Mouse (Mus musculus) hindbrain, embryonic 10.5 days (tissue): ENCODE measurements around the gene Sdhaf2. TPM values are rescaled to one million over a fixed set of nuclear protein-coding genes. Genes with fewer than 3 reads are reported as not detected.

ENCODE experiments used
- DNase-seq: peaks from one replicate; pipeline ENCODE4 v3.0.0-alpha.2; 2017; ENCODE audit warnings: low spot score
- H3K27ac ChIP-seq: fragments of 300-500 bp; sonication (generic); 2 replicates; pipeline ENCODE4 v1.5.1; 2016; ENCODE audit warnings: mild to moderate bottlenecking, moderate library complexity
- H3K27me3 ChIP-seq: fragments of 300-500 bp; sonication (generic); 2 replicates; pipeline ENCODE4 v1.6.1; 2016; ENCODE audit warnings: mild to moderate bottlenecking; ENCODE audit not compliant: poor library complexity, insufficient read depth, severe bottlenecking
- H3K36me3 ChIP-seq: fragments of 300-500 bp; sonication (generic); 2 replicates; pipeline ENCODE4 v1.6.1; 2016; ENCODE audit warnings: mild to moderate bottlenecking, moderate library complexity
- H3K4me1 ChIP-seq: fragments of 300-500 bp; sonication (generic); replicated peaks from 2 replicates; pipeline ENCODE4 v1.6.1; 2016; ENCODE audit warnings: mild to moderate bottlenecking
- H3K4me3 ChIP-seq: fragments of 300-500 bp; sonication (generic); 2 replicates; pipeline ENCODE4 v1.5.1; 2016; ENCODE audit warnings: mild to moderate bottlenecking, moderate library complexity
- H3K9me3 ChIP-seq: fragments of 300-500 bp; sonication (generic); 2 replicates; pipeline ENCODE4 v1.6.1; 2016; ENCODE audit warnings: mild to moderate bottlenecking, moderate library complexity
- WGBS: fragments of 180-500 bp; shearing (Covaris S2); methylation state at CpG from one replicate; pipeline ENCODE4 v1.1.7; 2016; 5-methylcytosine and 5-hydroxymethylcytosine counted together
- polyA plus RNA-seq: library from polyadenylated mRNA; unstranded; fragments of >200 nt; fragmentation: Nextera tagmentation; extraction: Ambion mirVana; gene quantifications from 2 replicates; pipeline ENCODE4 v1.2.1, GENCODE M21; 2016

Sdhaf2 gene
- polyA plus RNA-seq, 1 experiment from 2014 or later, result 62.4 TPM

DNA sequence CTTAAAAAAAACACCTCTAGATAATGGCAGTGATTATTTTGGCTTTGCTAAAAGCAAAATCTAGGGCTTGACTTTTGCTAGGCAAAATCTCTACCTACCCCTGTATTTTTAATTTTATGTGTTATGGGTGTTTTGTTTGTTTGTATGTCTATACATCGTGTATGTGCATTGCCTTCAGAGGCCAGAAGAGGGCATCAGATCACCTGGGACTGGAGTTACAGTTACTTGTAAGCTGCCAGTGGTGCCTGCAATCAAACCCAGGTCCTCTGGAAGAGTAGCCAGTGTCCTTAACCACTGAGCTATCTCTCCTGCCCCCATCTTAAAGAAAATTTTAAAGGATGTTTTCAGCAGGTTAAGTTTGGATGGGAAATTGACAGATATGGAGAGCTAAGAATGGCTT, 4.1 kb upstream of the Sdhaf2 start:
- H3K9me3 ChIP-seq, result no peaks in the 10 kb centered on the region
- peaks cover 20% of the 10 kb centered on the region for H3K4me1 ChIP-seq
- H3K36me3 ChIP-seq, result peaks cover 82% of the 10 kb centered on the region
- no peak for DNase-seq
- 96% methylated on average over 1 of the region's 1 CpGs for WGBS
- H3K4me3 ChIP-seq, result no peak overlapping the region
- H3K27ac ChIP-seq, result no peak overlapping the region
- no peaks in the 10 kb centered on the region for H3K27me3 ChIP-seq

DNA sequence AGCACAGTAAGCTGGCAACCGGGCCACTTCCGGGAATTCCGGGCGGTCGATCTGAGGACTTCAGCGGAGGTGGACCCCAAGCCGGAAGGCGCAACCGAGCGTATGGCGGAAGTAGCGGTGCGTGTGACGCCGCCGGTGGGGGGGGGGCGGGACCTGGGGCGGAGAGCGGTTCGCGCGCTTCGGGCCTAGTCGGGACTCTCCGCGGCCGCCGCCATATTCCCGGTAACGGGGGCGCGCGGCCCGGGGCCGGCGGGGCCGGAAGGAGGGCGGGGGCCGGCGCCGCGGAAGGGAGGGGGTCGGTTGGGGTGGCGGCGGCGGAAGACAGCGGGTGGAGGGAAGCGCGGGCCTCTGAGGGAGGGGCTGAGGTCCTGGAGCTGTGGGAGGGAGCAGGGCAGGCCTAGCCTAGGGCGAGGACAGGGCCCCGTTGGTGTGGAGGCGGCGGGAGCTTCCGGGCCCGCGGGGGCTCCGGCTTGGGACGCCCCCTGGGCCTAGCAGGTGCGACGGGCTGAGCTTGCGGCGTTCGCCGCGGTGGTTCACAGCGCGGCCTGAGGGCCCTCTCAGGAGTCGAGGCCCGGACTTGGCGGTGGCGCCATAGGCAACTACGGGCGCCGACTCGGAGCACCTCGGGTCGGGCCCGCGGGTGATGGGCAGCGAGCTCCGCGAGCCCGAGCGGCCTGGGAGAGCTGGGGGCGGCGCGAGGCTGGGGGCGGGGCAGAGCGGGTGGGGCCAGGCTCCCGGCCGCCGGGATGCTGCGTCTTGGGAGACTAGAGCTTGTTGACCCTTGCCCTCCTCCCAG, 638 bp downstream of the Sdhaf2 start, which contains the start of gene Cpsf7:
Gene Cpsf7 (plus strand): TSS at position 161 of the 796 bp plus-strand sequence.
- WGBS, result under 1% methylated on average over 85 of the region's 93 CpGs
- Histone ChIP-seq H3K4me3 (peak within 1 kb of the TSS; percentile 96), H3K27ac (peak within 1 kb of the TSS; percentile 100), H3K36me3 (peaks cover 37% of the 10 kb centered on the region), H3K9me3 (no peaks in the 10 kb centered on the region), H3K27me3 (no peaks in the 10 kb centered on the region), H3K4me1 (peaks cover 40% of the 10 kb centered on the region)
- peak; percentile 93 for DNase-seq

DNA sequence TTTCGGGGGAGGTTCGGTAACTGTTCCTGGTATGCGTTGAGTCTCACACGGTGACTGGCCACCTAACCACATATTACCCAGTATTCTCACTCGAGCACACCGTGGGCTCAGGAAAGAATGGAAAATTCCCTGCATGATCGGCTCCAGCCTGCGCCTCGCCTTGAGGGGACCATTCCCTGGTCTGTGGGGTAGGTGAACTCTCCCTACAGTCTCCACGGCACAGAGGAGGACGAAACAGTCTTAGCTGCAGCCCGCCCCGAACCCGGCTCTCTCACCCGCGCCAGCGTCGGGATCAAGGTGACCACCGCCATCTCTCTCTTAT, 1.2 kb downstream of the Sdhaf2 start:
- H3K4me1 ChIP-seq, result peaks cover 40% of the 10 kb centered on the region
- WGBS, result 1% methylated on average over 19 of the region's 19 CpGs
- peak overlapping the region; percentile 96 for H3K4me3 ChIP-seq
- DNase-seq, result no peak
- H3K36me3 ChIP-seq, result peaks cover 31% of the 10 kb centered on the region
- no peaks in the 10 kb centered on the region for H3K9me3 ChIP-seq
- H3K27me3 ChIP-seq, result no peaks in the 10 kb centered on the region
- peak overlapping the region; percentile 100 for H3K27ac ChIP-seq

DNA sequence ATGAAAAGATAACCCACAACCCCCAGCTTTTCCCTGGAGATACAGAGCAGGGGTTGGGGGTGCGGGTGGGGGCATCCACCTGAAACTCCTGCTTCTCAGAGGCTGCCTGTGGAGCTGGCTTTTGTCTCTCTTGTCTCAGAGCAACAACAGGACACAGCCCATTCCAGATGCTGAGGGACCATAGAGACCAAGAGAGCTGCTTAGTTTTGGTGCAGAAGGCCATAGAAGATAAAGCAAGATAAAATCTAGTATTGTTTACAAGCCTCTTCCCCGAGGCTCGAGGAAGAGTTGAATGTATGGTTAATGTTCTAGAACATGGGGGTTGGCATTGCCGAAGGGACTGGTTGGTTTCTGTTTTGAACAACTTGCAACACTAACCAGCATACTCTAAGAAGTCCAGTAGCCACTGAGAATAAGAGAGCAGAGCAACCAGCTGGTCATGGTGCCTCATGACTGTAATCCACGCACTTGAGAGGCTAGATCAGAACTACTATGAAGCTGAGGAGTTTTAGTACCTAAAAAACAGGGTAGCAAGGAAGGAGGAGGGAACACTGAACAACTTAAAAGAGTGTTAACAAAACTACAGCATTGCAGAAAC, 2.4 kb downstream of the Sdhaf2 start:
- H3K9me3 ChIP-seq, result no peaks in the 10 kb centered on the region
- H3K27me3 ChIP-seq, result no peaks in the 10 kb centered on the region
- H3K4me3 ChIP-seq, result peak overlapping the region; percentile 96
- peaks cover 20% of the 10 kb centered on the region for H3K36me3 ChIP-seq
- 89% methylated on average over 5 of the region's 5 CpGs for WGBS
- H3K27ac ChIP-seq, result no peak overlapping the region
- H3K4me1 ChIP-seq, result peaks cover 40% of the 10 kb centered on the region
- no peak for DNase-seq

DNA sequence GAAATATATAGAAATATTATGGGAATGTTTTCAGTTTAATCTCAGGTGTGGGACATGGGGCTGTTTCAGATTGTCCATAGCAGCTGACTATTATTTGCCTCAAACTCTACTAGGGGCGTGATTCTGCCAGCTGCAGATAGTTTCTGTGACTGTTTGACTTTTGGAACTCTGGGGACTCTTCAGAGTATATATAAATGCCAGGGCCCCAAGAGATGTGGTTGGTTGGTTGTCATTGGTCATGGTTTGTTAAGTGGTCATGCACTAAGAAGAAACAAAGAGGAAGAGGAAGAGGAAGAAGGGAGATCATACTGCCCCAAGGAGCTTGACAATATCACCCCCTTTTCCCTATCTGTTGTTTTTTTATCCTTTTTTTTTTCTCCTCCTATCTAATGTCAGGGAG, 4.0 kb downstream of the Sdhaf2 start:
- Histone ChIP-seq H3K27me3 (no peaks in the 10 kb centered on the region), H3K4me3 (no peak overlapping the region), H3K27ac (no peak overlapping the region), H3K36me3 (peaks cover 12% of the 10 kb centered on the region), H3K4me1 (peaks cover 29% of the 10 kb centered on the region), H3K9me3 (no peaks in the 10 kb centered on the region)
- WGBS, result 85% methylated on average over 1 of the region's 1 CpGs
- DNase-seq, result no peak

DNA sequence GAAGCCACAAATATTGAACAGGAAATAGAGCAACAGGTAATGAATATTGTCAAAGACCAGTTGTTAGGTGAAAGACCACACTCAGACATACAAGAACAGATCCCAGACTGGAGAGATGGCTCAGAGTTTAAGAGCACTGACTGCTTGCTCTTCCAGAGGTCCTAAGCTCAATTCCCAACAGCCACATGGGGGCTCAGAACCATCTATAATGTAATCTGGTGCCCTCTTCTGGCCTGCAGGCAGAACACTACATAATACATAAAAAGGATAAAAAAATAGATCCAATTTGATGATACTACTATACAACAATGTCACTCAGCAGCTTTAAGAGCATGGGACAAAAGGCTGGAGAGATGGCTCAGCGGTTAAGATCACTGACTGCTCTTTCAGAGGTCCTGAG, 5.6 kb downstream of the Sdhaf2 start:
- no peak for DNase-seq
- 44% methylated on average over 1 of the region's 1 CpGs for WGBS
- Histone ChIP-seq H3K4me3 (no peak overlapping the region), H3K27me3 (no peaks in the 10 kb centered on the region), H3K36me3 (peaks cover 25% of the 10 kb centered on the region), H3K4me1 (peaks cover 20% of the 10 kb centered on the region), H3K27ac (no peak overlapping the region), H3K9me3 (no peaks in the 10 kb centered on the region)

DNA sequence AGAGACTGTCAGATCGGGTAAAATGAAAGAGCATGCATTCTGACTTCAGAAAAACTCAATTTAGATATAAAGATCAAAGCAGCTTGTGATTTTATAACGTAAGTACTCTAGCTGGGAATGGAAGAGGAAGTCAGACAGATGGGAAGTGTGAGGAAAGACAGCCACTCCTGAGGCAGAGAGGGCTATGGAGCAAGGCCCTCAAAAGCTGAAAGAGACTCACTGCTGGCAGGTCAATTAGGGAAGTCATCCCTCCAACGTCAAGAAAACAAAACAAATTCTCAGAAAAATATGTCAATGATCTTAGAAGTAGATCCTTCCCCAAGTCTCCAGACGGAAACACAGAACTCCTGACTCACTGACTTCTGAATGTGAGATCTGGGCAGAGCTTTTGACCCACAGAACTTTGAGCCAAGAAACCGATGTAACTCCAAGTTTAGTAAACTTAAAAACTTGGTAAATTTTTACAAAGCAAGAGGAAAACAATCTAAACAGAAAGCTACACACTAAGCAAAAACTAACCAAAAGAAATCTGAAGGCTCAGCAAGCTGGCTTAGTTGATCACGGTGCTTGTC, 15.1 kb downstream of the Sdhaf2 start:
- no peak for DNase-seq
- Histone ChIP-seq H3K27me3 (no peaks in the 10 kb centered on the region), H3K9me3 (no peaks in the 10 kb centered on the region), H3K36me3 (peaks cover 79% of the 10 kb centered on the region), H3K27ac (no peak overlapping the region), H3K4me1 (no peaks in the 10 kb centered on the region), H3K4me3 (no peak overlapping the region)
- 84% methylated on average over 6 of the region's 6 CpGs for WGBS

DNA sequence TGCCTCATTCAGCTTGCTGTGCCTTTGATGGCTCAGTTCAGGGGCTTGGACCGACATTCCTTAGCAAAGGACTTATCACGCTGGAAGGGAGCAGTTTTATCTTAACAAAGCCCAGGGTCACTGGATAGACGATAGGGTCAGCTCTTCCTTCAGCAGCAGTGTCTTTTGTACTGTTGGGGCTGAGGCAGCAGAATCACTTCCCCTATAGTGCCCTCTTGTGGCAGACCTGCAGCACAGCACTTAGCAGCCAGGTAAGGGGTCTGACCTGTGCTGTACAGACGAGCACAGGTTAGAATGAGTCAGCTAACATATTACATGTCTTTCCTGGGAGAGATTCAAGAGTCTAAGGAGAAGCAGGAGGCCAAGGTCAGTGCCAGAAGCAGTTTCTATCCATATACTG, 23.4 kb downstream of the Sdhaf2 start:
- 14% methylated on average over 4 of the region's 4 CpGs for WGBS
- peaks cover 77% of the 10 kb centered on the region for H3K36me3 ChIP-seq
- H3K27ac ChIP-seq, result no peak overlapping the region

DNA sequence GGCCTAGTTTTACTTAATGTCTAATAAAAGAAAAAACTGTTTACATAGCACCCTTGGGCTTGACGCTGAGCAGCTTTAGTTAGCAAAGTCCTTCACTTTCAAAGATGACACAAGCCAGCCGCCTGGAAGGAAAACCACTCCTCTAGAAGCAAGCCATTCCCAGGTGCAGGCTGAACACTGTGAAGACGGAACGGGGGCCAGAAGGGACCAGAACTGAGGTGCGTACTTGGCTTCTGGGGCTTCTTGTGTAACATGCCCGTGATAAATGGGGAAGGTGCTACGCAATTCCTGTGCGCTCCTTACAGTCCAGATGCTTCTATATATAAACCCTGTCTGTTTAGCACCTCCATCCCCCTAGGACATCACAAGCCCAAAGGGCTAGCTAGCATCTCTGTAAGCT, 25.4 kb downstream of the Sdhaf2 start:
- Histone ChIP-seq H3K4me1 (peaks cover 3% of the 10 kb centered on the region; the same call in 1 of the 2 replicates), H3K27ac (no peak overlapping the region), H3K9me3 (no peaks in the 10 kb centered on the region), H3K4me3 (no peak overlapping the region), H3K27me3 (no peaks in the 10 kb centered on the region), H3K36me3 (peaks cover 60% of the 10 kb centered on the region)
- no peak for DNase-seq
- WGBS, result 95% methylated on average over 8 of the region's 8 CpGs

More for the DNA sequence above, 23.4 kb downstream of the Sdhaf2 start:
- Histone ChIP-seq H3K27me3 (no peaks in the 10 kb centered on the region), H3K9me3 (no peaks in the 10 kb centered on the region), H3K4me1 (peaks cover 3% of the 10 kb centered on the region; the same call in 1 of the 2 replicates), H3K4me3 (no peak overlapping the region)
- DNase-seq, result peak; percentile 55

DNA sequence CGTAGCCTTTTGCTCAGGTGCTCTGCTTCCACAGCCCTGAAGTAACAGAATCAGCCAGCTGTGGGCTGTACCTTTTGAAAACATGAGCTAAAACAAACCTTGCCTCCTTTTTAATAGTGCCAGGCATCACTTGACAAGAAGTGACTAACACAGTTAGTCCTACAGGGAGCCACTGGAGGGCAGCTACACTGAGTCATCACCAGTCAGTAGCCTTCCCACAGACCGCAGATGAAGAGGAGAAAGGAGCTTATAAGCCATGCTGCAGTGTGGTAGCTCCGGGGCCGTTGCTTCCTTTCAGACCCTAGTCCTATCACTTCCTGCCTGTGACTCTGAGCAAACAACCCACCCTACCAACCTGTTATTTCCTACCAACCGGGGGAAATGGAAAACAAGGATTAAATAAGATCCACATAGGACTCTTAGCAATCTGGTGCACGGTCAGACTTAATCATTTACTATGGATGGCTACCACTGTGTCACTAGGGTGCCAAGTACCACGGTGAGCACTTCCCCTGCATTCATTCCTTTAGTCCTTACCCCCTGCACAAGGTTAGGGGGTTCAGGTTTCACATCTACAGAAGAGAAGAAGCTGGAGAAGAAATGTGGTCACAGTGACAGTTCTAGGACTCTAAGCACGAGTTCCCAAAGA, 28.3 kb downstream of the Sdhaf2 start:
- Histone ChIP-seq H3K4me1 (peaks cover 5% of the 10 kb centered on the region; the same call in 1 of the 2 replicates), H3K27ac (no peak overlapping the region), H3K4me3 (no peak overlapping the region), H3K27me3 (no peaks in the 10 kb centered on the region), H3K9me3 (no peaks in the 10 kb centered on the region), H3K36me3 (peaks cover 40% of the 10 kb centered on the region)
- WGBS, result 64% methylated on average over 8 of the region's 8 CpGs
- DNase-seq, result no peak

DNA sequence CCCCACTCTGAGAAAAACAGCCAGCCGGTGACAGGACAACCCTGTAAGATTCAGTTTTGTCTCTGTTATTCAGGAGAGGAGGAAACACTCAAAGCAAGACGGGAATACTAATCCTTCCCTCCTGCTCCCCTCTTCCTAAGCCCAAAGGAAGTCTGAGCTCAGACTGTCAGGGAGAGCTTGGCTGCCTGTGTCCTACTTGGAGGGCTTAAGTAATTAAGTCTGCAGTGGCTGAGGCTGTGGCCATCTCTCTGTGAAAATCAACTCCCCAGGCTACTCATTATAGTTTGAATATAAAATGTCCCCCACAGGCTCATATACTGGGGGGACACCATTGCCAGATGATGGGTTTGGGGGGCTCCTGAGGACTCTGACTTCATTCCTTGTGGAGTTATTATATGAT, 29.0 kb downstream of the Sdhaf2 start:
- no peaks in the 10 kb centered on the region for H3K27me3 ChIP-seq
- WGBS, result 70% methylated on average over 2 of the region's 2 CpGs
- H3K4me1 ChIP-seq, result 0 out of 2 replicates have a peak, but pooled peaks cover 6% of the 10 kb centered on the region
- no peak overlapping the region for H3K4me3 ChIP-seq
- no peak overlapping the region for H3K27ac ChIP-seq
- H3K9me3 ChIP-seq, result no peaks in the 10 kb centered on the region
- no peak for DNase-seq
- H3K36me3 ChIP-seq, result peaks cover 34% of the 10 kb centered on the region

DNA sequence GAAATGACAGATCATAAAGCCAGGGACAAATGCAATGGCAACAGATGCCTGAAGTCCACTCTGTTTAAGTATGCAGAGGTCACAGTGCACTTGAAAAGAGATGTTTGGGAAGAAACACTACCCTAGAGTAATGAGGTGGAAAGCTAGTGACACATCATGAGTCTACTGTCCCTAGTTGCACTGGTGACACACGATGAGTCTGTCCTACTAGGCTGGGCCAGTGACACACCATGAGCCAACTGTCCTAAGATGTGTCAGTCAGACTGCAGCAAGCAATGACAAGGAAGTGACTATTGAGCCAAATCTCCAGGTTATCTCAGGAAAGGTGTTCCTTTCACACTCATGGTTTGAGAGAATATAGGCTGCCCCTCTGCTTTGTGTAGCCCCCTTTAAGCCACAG, 30.3 kb downstream of the Sdhaf2 start:
- H3K36me3 ChIP-seq, result peaks cover 20% of the 10 kb centered on the region
- no peaks in the 10 kb centered on the region for H3K27me3 ChIP-seq
- no peak overlapping the region for H3K4me3 ChIP-seq
- DNase-seq, result no peak
- no peak overlapping the region for H3K27ac ChIP-seq
- 93% methylated on average over 1 of the region's 1 CpGs for WGBS
- 0 out of 2 replicates have a peak, but pooled peaks cover 6% of the 10 kb centered on the region for H3K4me1 ChIP-seq
- no peaks in the 10 kb centered on the region for H3K9me3 ChIP-seq
